Mouse (Mus musculus) forebrain, embryonic 10.5 days (tissue): ENCODE results near the gene H2-T22. TPM values are rescaled to one million over a fixed set of nuclear protein-coding genes. Genes with fewer than 3 reads are reported as not detected.
"Not testable (repeated sequence)": the region's sequence is repeated elsewhere in the genome, so short reads cannot be mapped to it uniquely, and the experiment has no call there.

Experiments
- DNase-seq: peaks from one replicate; pipeline ENCODE4 v3.0.0-alpha.2; 2017; ENCODE audit warnings: low spot score; ENCODE audit errors: extremely low spot score
- H3K27ac ChIP-seq: fragments of 300-500 bp; sonication (generic); 2 replicates; pipeline ENCODE4 v1.5.1; 2016; ENCODE audit warnings: mild to moderate bottlenecking
- H3K27me3 ChIP-seq: fragments of 300-500 bp; sonication (generic); 2 replicates; pipeline ENCODE4 v1.6.1; 2016; ENCODE audit warnings: mild to moderate bottlenecking; ENCODE audit not compliant: poor library complexity, severe bottlenecking
- H3K36me3 ChIP-seq: fragments of 300-500 bp; sonication (generic); replicated peaks from 2 replicates; pipeline ENCODE4 v1.6.1; 2016; ENCODE audit warnings: mild to moderate bottlenecking, moderate library complexity
- H3K4me1 ChIP-seq: fragments of 300-500 bp; sonication (generic); 2 replicates; pipeline ENCODE4 v1.6.1; 2016
- H3K4me3 ChIP-seq: fragments of 300-500 bp; sonication (generic); 2 replicates; pipeline ENCODE4 v1.5.1; 2016; ENCODE audit warnings: mild to moderate bottlenecking, moderate library complexity
- H3K9me3 ChIP-seq: fragments of 300-500 bp; sonication (generic); 2 replicates; pipeline ENCODE4 v1.6.1; 2016; ENCODE audit warnings: mild to moderate bottlenecking, moderate library complexity
- WGBS: fragments of 180-500 bp; shearing (Covaris S2); methylation state at CpG from one replicate; pipeline ENCODE4 v1.1.7; 2016; 5-methylcytosine and 5-hydroxymethylcytosine counted together
- polyA plus RNA-seq: library from polyadenylated mRNA; unstranded; fragments of >200 nt; fragmentation: Nextera tagmentation; extraction: Ambion mirVana; gene quantifications from 2 replicates; pipeline ENCODE4 v1.2.1, GENCODE M21; 2016

H2-T22 gene
- polyA plus RNA-seq, 1 experiment from 2014 or later, result 6.8 TPM

- peaks cover 27% of the 10 kb centered on the region for H3K27me3 ChIP-seq
- 88% methylated on average over 13 of the region's 13 CpGs for WGBS
- H3K9me3 ChIP-seq, H3K4me3 ChIP-seq, H3K36me3 ChIP-seq, DNase-seq, H3K27ac ChIP-seq: not testable (repeated sequence)
- peaks cover 16% of the 10 kb centered on the region for H3K4me1 ChIP-seq
Measured at GRCm38 (mm10) chr17:36036126-36036525, 6.4 kb downstream of the H2-T22 start.

DNA sequence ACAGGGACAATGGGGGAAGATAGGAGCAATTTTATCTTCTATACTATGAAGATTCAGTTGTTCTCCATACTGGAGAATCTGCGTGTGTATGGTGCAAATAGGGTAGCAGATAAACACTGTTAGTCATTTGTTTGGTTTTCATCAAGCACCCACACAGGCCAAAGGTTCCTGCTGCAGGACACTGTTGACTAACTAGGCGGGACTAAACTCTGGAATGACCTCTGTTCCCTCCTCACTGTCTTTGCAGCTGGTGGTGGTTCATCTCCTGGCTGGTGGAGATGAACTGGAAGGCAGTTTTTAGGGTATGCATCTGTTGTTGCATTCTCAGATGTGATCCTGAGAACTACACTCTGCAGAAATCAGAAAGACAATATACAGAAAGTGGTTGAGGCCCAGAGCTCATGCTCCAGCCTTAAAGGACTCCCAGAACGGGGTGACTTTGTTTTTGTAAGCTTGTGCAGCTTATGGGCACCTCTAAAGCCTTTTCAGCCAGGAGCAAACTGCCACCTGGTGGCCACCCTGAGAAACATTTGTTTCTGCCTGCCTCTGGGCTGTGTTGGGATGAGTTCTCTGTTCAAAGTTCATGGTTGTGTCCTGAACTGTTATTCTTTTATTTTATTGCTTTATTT, 7.4 kb downstream of the H2-T22 start:
- not testable (repeated sequence) for H3K36me3 ChIP-seq, H3K27ac ChIP-seq, DNase-seq, H3K4me3 ChIP-seq, H3K9me3 ChIP-seq
- Histone ChIP-seq H3K4me1 (peaks cover 16% of the 10 kb centered on the region), H3K27me3 (peaks cover 26% of the 10 kb centered on the region)
- WGBS, result 36% methylated on average over 3 of the region's 3 CpGs

GRCm38 (mm10) chr17:36034524-36034923, 8.0 kb downstream of the H2-T22 start:
- peaks cover 25% of the 10 kb centered on the region for H3K27me3 ChIP-seq
- H3K4me1 ChIP-seq, result peaks cover 16% of the 10 kb centered on the region
- not testable (repeated sequence) for H3K36me3 ChIP-seq, H3K9me3 ChIP-seq, H3K27ac ChIP-seq, DNase-seq, H3K4me3 ChIP-seq
- 70% methylated on average over 3 of the region's 3 CpGs for WGBS

GRCm38 (mm10) chr17:36032351-36032875, 10.1 kb downstream of the H2-T22 start, which contains the start of gene H2-T23:
Gene H2-T23 (minus strand): TSS chr17:36032855.
- Histone ChIP-seq H3K4me1 (peaks cover 16% of the 10 kb centered on the region), H3K27me3 (peaks cover 25% of the 10 kb centered on the region), H3K27ac (peak within 1 kb of the TSS; percentile 51; the same call in 1 of the 2 replicates), H3K4me3 (peak within 1 kb of the TSS; percentile 58)
- peak; percentile 26 for DNase-seq
- H3K36me3 ChIP-seq, H3K9me3 ChIP-seq: not testable (repeated sequence)
- under 1% methylated on average over 24 of the region's 25 CpGs for WGBS

DNA sequence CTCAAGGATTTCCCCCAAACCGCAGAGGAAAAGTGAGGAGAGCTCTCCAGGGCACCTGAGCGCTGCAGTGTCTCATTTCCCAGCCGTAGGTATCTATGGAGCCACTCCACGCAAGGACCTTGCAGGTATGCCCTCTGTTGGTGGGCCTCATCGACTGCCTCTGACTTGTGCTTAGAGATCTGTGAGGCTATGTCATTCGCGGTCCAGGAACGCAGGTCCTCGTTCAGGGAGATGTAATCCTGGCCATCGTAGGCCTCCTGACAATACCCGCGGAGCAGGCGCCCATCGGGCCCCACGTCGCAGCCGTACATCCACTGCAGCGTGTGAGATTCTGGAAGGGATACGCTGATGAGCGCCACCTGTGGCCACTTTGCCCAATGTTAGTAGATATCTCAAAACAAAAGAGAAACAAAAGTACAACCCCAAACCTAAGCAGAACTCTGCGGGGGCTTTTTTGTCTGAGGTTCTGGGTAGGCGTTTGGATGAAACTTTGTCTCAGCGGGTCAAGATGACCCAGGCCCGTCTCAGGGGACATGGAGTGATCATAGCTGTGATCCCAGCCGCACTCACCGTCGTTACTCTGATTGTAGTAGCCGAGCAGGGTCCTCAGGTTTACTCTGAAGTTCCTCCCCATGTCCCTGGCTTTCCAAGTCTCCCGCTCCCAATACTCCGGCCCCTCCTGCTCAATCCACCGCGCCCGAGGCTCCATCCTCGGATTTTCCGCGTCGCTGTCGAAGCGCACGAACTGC, 10.8 kb downstream of the H2-T22 start:
- WGBS, result under 1% methylated on average over 40 of the region's 40 CpGs
- Histone ChIP-seq H3K27me3 (peaks cover 25% of the 10 kb centered on the region), H3K27ac (peak overlapping the region; percentile 51; the same call in 1 of the 2 replicates), H3K4me1 (peaks cover 16% of the 10 kb centered on the region), H3K4me3 (peak overlapping the region; percentile 58)
- not testable (repeated sequence) for H3K36me3 ChIP-seq, H3K9me3 ChIP-seq
- peak; percentile 37 for DNase-seq

DNA sequence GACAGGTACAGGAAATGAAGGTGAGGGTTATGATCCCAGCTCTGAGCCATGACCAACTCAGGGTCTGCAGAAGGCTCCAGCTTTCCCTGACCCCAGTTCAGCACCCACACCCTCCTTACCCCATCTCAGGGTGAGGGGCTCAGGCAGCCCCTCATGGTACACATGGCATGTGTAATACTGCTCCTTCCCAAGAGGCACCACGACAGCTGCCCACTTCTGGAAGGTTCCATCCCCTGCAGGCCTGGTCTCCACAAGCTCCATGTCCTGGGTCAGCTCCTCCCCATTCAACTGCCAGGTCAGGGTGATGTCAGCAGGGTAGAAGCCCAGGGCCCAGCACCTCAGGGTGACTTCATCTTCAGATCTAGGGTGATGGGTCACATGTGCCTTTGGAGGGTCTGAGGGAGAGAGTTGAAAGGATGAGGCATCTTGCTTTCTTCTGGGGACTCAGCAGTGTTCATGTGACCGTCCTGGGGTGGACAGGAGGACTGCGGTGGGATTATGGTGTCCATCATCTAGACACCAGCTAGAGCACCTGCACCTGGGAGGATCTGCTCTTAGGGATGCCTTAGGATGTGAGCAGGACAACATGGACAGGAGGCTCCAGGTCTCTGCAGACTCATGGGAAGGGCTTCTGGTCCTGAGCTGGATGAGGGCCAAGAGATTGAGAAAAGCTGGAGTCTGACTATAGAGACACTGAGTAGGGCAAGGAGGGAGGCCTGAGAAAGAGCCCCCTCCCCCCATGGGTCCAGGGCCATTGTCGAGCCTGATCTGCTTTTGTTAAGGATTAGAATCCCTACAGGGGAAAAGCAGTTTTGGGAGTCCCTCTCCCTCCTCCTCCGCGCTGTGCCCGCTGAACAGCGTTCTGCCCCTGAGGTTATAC, 11.6 kb downstream of the H2-T22 start:
- H3K27ac ChIP-seq, H3K9me3 ChIP-seq, H3K36me3 ChIP-seq: not testable (repeated sequence)
- WGBS, result 37% methylated on average over 8 of the region's 8 CpGs
- H3K4me3 ChIP-seq, result peak overlapping the region; percentile 58
- H3K27me3 ChIP-seq, result peaks cover 25% of the 10 kb centered on the region
- peaks cover 16% of the 10 kb centered on the region for H3K4me1 ChIP-seq
- DNase-seq, result peak; percentile 17

DNA sequence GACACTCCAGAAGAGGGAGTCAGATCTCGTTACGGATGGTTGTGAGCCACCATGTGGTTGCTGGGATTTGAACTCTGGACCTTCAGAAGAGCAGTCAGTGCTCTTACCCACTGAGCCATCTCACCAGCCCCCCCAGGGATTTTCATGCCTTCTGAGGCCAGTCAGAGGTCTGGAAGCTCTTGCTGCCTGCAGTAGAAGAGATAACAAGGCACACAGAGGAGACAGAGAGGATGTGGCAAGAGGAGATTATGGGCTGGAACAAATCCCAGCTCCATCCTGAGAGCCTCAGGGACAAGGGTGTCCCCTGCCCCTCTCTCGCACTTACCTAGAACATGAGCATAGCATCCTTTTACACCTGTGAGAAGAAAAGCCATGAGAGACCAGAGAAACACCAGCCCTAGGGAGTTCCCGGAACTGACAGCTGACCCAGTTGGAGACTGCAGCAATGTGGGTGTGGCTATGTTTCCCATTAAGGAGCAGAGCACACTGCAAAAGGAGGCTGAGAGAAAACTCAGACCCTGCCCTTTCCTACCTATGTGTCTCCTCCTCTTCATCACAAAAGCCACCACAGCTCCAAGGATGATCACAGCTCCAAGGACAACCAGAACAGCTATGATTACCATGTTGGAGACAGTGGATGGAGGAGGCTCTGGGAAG, 12.4 kb downstream of the H2-T22 start:
- peaks cover 16% of the 10 kb centered on the region for H3K4me1 ChIP-seq
- not testable (repeated sequence) for H3K9me3 ChIP-seq, H3K36me3 ChIP-seq, H3K27ac ChIP-seq, H3K4me3 ChIP-seq, DNase-seq
- WGBS, result 81% methylated on average over 4 of the region's 4 CpGs
- H3K27me3 ChIP-seq, result peaks cover 25% of the 10 kb centered on the region

DNA sequence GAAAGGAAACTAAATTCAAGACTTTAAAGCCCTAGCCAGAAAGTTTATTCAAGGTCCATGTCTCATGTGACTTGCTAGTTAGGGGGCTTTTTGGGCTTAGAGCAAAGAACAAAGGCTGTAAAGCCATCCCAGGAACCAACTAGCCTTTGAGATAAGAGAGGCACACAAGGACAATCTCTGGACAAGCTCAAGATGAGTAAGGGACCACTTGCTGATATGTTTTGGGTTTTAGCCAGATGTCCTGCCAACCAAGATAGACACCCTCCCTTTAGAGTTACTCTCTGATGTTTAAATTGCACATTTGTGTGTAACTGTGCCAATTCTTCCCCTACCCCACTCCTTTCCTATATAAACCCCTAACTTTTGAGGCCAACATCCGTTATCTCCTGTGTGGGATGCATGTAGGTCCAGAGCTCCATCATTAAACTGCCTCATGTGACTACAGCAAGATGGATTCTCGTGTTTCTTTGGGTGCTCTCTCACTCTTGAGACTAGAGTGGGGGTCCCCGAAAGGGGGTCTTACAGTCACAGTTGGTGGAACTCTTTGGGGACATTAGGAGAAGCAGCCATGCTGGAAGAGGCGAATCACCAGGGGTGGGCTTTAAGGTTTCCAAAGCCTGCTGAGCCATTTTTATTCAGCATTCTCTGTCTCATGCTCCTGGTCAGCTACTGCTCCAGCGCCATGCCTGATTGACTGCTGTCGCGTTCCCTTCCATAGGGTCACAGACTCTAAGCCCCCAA, 13.5 kb downstream of the H2-T22 start:
- Histone ChIP-seq H3K27ac (no peak overlapping the region), H3K4me1 (peaks cover 19% of the 10 kb centered on the region), H3K27me3 (peaks cover 25% of the 10 kb centered on the region), H3K36me3 (no peaks in the 10 kb centered on the region), H3K4me3 (no peak overlapping the region), H3K9me3 (no peaks in the 10 kb centered on the region)
- WGBS, result 86% methylated on average over 7 of the region's 7 CpGs
- no peak for DNase-seq

DNA sequence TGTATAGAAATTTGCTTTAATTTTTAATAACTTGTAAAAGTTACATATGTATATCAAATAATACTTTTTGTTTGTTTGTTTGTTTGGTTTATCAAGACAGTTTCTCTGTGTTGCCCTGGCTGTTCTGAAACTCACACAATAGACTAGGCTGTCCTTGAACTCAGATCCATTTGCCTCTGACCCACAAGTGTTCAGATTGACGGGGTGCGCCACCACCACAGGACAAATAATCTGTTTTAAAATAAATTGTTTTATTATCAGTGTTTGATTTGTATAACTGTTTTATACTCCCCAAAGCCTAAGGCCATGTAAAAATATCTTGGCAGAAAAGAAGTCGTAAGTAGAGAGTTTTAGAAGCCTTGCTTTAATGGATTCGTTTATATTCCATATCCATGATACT, 14.9 kb downstream of the H2-T22 start:
- Histone ChIP-seq H3K27ac (no peak overlapping the region), H3K4me1 (peaks cover 25% of the 10 kb centered on the region), H3K4me3 (no peak overlapping the region), H3K9me3 (no peaks in the 10 kb centered on the region), H3K36me3 (no peaks in the 10 kb centered on the region), H3K27me3 (peaks cover 24% of the 10 kb centered on the region)
- WGBS, result 95% methylated on average over 4 of the region's 4 CpGs
- DNase-seq, result no peak

DNA sequence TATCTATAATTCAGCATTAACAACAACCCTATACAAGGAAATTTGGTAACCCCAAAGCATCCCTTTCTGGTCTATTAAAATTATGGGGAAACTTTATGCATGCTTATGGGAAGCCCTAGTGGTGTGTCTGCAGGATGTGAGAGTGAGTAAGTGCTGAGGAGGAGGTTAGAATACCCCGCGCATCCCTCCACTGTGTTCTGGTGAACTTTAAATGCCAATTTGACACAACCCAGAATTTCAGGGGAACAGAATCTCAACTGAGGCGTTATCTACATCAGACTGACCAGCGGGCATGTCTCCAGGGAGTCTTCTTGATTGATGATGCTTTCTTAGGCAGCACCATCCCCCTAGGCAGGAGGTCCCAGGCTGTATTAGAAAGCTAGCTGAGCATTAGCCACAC, 16.6 kb downstream of the H2-T22 start:
- DNase-seq, result no peak
- peaks cover 12% of the 10 kb centered on the region; the same call in 1 of the 2 replicates for H3K4me1 ChIP-seq
- no peaks in the 10 kb centered on the region for H3K9me3 ChIP-seq
- no peaks in the 10 kb centered on the region for H3K36me3 ChIP-seq
- no peak overlapping the region for H3K4me3 ChIP-seq
- H3K27ac ChIP-seq, result no peak overlapping the region
- WGBS, result 87% methylated on average over 4 of the region's 4 CpGs
- peaks cover 8% of the 10 kb centered on the region for H3K27me3 ChIP-seq

GRCm38 (mm10) chr17:36025197-36025596, 17.4 kb downstream of the H2-T22 start:
- 74% methylated on average over 5 of the region's 5 CpGs for WGBS
- no peak overlapping the region for H3K4me3 ChIP-seq
- no peaks in the 10 kb centered on the region for H3K36me3 ChIP-seq
- H3K9me3 ChIP-seq, result no peaks in the 10 kb centered on the region
- DNase-seq, result no peak
- H3K4me1 ChIP-seq, result peaks cover 19% of the 10 kb centered on the region
- H3K27me3 ChIP-seq, result 0 out of 2 replicates have a peak, but pooled peaks cover 1% of the 10 kb centered on the region
- H3K27ac ChIP-seq, result no peak overlapping the region
